Mouse (Mus musculus): ENCODE measurements around the gene Cbr4.

DNA sequence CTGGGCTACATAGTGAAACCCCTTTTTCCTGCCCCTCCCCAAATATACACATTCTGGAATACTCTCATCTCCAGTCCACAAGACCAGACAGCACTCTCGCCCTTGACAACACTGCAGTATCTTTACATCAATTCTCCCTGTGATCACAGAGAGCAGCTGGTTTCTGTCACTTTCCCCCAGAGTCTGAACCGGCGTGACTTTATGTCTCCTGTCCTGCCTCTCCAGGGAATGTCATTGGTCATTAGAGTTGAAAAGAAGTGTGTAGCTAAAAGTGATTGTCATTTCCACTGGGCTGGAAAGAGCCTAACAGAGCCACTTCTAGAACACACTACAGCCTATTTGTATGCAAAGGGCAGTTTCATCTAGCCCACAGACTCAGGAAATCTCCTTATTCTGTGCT, 43.2 kb upstream of the Cbr4 start:
- TF ChIP-seq CTCF (conservative IDR thresholded peaks at IDR 0.05; ENCODE audit: low read length) (no peak), POU5F1 (IDR thresholded peaks at IDR 0.05; ENCODE audit: borderline replicate concordance, low read length) (no peak)

Measured in E14TG2a.4 (cell line).